Mouse (Mus musculus): Measurements from ENCODE around the gene Opcml.
A peak's percentile ranks its signal among the peaks of the same experiment; 100 is the strongest.

The Opcml gene

GRCm38 (mm10) chr9:28617666-28618065 is 827.1 kb downstream of the Opcml start:
- no peak for DNase-seq (ENCODE audit: low read depth, low spot score)

DNA sequence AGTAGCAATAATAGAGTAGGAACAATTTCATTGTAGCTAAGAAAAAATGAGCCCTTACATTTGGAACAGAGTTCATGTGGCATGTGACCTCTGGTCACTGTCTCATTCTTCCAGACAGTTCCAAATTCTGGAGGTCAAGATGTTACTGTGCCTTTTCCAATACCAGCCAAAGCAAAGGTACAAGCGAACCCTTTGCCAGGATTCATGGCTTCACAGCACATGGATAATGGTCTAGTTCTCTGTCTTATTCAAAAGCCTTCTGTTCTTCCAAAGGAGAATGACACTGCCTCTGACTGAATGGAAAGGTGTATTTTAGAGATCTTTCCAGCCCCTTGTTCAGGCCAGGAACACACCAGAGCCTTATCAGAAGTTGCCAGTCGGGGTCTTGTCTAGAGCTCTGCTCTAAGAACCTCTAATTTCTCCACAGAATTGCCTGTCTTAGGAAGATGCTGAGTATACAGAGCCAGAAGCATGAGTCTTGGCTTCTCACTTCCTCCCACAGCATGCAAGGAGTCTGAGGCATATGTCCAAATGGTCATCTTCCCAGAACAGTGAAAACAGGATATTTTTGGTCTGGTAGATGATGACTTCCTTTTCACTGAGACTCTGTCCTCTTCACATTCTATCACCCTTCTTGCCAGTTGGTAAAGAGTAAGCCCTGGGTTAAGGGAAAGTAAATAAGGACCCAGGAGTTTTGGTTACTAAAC is 827.8 kb downstream of the Opcml start:
- DNase-seq (ENCODE audit: low read depth, low spot score), result no peak

DNA sequence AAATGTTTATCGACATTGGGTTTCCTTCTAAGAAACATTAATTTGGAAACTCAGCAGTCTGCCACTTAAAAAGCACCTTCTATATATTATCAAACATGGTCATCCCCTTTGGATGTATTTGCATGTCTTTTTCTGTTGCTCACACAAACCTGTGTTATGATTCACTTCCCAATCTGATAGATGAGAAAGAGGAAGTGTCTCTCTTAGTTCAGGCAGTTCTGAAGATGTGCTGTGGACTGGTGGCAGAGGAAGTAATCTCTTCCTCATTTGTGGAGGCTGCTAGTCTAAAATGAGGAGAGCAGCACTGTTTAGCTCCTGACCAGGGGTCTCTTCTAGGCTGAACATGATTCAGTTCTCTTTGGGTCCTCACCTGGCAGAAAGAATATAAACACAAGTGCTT is 831.4 kb downstream of the Opcml start:
- DNase-seq (ENCODE audit: low read depth, low spot score), result no peak

- DNase-seq (ENCODE audit: low read depth, low spot score), result no peak
Observed at GRCm38 (mm10) chr9:28624870-28625269, 834.3 kb downstream of the Opcml start.

- no peak for DNase-seq (ENCODE audit: low read depth, low spot score)
Observed at GRCm38 (mm10) chr9:28642766-28643165, 852.2 kb downstream of the Opcml start.

GRCm38 (mm10) chr9:28644063-28644462 is 853.5 kb downstream of the Opcml start:
- DNase-seq (ENCODE audit: low read depth, low spot score), result no peak

DNA sequence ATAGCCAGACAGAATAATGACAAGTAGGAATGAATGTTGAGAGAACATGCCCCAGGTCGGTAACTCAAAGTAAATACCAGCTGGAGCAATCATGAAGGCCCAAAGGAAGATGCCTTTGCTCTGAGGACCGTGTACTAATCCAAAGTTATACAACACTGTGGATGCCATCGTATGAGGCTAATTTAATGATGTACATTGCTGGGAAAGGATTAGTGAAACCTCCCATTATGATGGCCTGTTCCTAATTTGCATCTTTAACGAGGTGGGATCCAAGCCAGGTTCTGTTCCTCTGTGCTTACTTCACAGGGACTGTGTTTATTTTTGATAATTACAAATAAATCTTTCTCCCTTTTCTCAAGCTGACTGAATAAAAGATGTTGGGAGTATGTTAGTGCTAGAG is 859.5 kb downstream of the Opcml start:
- no peak for DNase-seq (ENCODE audit: low read depth, low spot score)

GRCm38 (mm10) chr9:28659996-28660395 is 869.4 kb downstream of the Opcml start:
- no peak for DNase-seq (ENCODE audit: low read depth, low spot score)

- no peak for DNase-seq (ENCODE audit: low read depth, low spot score)
Observed at GRCm38 (mm10) chr9:28662882-28663281, 872.3 kb downstream of the Opcml start.

DNA sequence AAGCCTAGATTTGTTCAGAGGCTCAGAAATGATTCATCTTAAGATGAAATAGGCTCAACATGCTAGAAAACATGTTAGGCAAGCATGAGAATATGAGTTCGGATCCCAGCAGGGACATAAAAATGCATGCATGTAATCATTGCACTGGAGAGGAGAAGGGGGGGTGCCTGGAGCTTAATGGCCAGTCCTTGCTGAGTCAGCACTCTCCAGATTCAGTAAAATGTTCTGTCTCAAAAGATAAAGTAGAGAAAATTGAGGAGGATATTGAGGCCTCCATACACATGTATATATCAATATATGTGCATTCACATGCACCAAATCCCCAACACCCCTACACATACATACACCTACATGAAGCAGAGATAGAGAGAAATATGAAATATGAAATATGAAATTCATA is 889.7 kb downstream of the Opcml start:
- DNase-seq (ENCODE audit: low read depth, low spot score), result no peak

GRCm38 (mm10) chr9:28681252-28682037 is 890.9 kb downstream of the Opcml start:
- no peak for DNase-seq (ENCODE audit: low read depth, low spot score)

DNA sequence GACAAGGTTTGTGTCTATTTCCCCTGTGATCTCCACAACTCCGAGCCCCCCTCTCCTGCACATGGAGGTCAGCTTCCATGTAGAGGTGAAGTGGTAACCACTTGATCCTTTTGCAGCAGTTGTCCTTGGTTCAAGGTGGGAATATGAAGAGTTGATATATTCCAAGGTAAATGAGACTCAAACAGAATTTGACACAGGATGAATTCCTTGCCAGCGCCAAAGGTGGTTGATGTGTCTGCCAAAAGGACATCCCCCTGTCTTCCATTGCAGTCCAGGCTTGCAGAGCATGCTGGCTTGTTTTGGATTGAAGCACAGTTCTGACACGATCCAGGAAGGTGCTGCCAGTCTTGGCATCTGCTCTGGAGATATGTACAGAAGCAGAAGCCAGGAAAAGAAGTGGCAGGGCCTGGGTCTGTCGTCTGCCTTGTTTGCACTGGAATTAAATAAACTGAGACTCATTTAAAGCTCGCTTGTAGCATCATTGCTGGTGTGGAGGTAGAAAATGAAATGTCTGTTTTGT is 893.4 kb downstream of the Opcml start:
- no peak for DNase-seq (ENCODE audit: low read depth, low spot score)

DNA sequence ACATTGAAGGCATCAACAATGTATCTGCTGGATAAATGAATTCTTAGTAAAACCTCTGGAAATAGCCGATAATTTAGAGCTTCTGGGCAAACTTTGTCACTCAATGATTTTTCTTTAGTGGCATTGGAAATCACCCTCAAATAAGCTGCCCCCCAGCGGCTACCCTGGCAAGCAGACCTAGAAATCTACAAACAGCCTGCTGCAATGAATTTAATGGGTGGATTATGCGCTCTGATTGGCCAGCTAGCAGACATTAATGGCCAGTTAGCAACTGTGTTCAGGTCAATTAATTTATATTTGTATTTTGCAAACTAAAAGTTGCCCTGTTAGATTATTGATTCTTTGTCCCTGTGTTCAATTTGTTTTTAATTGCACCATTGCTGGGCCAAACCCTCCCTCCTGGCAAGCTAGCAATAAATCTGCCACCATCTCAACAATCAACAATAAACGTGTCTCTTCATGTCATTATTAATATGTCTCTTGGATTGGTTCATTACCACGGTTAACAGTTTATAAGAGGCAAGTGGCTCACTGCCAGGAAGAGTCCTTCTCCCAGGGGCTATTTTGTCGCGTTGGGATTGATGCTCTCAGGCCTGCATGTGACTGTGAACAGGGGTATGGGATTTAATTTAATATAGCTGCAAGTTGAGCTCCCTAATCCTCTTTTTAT is 896.5 kb downstream of the Opcml start:
- peak; percentile 48 for DNase-seq (ENCODE audit: low read depth, low spot score)

DNA sequence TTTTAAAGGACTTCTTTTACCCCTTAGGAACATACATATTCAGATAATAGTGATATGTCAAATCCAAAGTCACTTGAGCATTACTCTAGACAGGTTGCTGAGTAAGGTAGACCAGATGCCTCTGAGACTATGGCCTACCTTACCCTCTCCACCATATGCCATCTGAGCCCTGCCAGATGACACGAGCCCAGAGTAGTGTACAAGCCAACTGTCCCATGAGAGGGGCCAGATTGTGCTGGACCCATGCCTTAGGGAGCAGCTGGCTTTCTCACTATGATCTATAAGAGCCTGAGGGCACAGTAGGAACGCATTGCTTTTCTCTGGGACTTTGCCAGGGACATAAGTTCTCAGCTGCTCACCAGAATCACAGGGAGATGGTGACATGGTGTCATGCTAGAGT is 899.6 kb downstream of the Opcml start:
- DNase-seq (ENCODE audit: low read depth, low spot score), result no peak

GRCm38 (mm10) chr9:28705796-28706195 is 915.2 kb downstream of the Opcml start:
- DNase-seq (ENCODE audit: low read depth, low spot score), result no peak

- DNase-seq (ENCODE audit: low read depth, low spot score), result no peak
Observed at GRCm38 (mm10) chr9:28714544-28714943, 924.0 kb downstream of the Opcml start.

- no peak for DNase-seq (ENCODE audit: low read depth, low spot score)
Observed at GRCm38 (mm10) chr9:28720186-28720585, 929.6 kb downstream of the Opcml start.

DNA sequence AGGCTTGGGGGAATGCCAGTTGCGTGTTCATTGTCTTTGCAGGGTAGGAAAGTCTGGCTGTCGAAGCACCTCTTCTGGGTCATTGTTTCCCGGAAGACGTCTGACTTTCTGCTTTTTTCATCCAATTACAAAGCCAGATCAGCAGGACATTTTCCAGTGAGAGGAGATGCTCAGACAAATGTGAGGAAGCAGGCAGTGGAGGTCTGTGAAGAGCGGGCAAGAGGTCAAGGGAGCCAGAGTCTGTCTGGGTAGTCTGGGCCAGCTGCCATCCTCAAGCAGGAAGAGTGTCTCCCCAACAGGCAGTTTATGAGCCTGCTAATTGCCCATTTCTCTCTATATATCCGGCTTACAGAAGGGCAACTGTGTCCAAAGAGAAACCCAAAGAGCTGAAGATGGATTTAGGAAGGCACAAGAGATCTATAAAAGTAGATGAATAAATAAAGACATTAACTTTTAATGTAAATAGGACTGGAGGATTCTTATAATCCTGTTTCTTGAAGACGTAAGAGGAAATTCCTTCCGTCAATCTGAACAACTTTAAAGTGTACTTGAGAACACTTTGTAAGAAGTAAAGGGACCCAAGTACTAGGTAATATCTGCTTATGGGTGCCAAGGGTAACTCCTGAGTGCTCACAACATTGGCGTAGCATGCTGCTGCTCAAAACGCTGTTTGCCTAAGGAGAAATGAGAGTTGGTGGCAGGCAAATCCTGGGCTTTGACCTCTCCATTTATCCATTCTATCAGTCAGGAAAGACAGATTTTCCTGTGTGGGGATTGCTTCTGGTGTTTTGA is 941.4 kb downstream of the Opcml start:
- no peak for DNase-seq (ENCODE audit: low read depth, low spot score)

- DNase-seq (ENCODE audit: low read depth, low spot score), result no peak
Observed at GRCm38 (mm10) chr9:28737955-28738354, 947.4 kb downstream of the Opcml start.

- DNase-seq (ENCODE audit: low read depth, low spot score), result no peak
Observed at GRCm38 (mm10) chr9:28738451-28738860, 947.9 kb downstream of the Opcml start.

GRCm38 (mm10) chr9:28744771-28745170 is 954.2 kb downstream of the Opcml start:
- DNase-seq (ENCODE audit: low read depth, low spot score), result no peak

GRCm38 (mm10) chr9:28748902-28749301 is 958.3 kb downstream of the Opcml start:
- DNase-seq (ENCODE audit: low read depth, low spot score), result peak; percentile 11

All from forelimb bud, embryonic 11.5 days (tissue).